Mouse (Mus musculus) heart, embryonic 10.5 days (tissue): ENCODE results near the gene Dgkz. TPM values are rescaled to one million over a fixed set of nuclear protein-coding genes. Genes with fewer than 3 reads are reported as not detected.

ENCODE experiments used
- DNase-seq: peaks from one replicate; pipeline ENCODE4 v3.0.0-alpha.2; 2017; ENCODE audit warnings: low spot score
- H3K27ac ChIP-seq: fragments of 300-500 bp; sonication (generic); 2 replicates; pipeline ENCODE4 v1.5.1; 2016; ENCODE audit warnings: mild to moderate bottlenecking
- H3K27me3 ChIP-seq: fragments of 300-500 bp; sonication (generic); 2 replicates; pipeline ENCODE4 v1.6.1; 2016; ENCODE audit warnings: mild to moderate bottlenecking; ENCODE audit not compliant: poor library complexity, insufficient read depth, severe bottlenecking
- H3K36me3 ChIP-seq: fragments of 300-500 bp; sonication (generic); 2 replicates; pipeline ENCODE4 v1.6.1; 2016; ENCODE audit warnings: mild to moderate bottlenecking, moderate library complexity
- H3K4me1 ChIP-seq: fragments of 300-500 bp; sonication (generic); 2 replicates; pipeline ENCODE4 v1.6.1; 2016; ENCODE audit warnings: mild to moderate bottlenecking
- H3K4me3 ChIP-seq: fragments of 300-500 bp; sonication (generic); 2 replicates; pipeline ENCODE4 v1.5.1; 2016; ENCODE audit warnings: mild to moderate bottlenecking, moderate library complexity
- H3K9me3 ChIP-seq: fragments of 300-500 bp; sonication (generic); 2 replicates; pipeline ENCODE4 v1.6.1; 2016; ENCODE audit warnings: mild to moderate bottlenecking, moderate library complexity
- WGBS: fragments of 180-500 bp; shearing (Covaris S2); methylation state at CpG from one replicate; pipeline ENCODE4 v1.1.7; 2016; 5-methylcytosine and 5-hydroxymethylcytosine counted together
- polyA plus RNA-seq: library from polyadenylated mRNA; unstranded; fragments of >200 nt; fragmentation: Nextera tagmentation; extraction: Ambion mirVana; gene quantifications from 2 replicates; pipeline ENCODE4 v1.2.1, GENCODE M21; 2016

Gene Dgkz
- polyA plus RNA-seq, 1 experiment from 2014 or later = 61.0 TPM

GRCm38 (mm10) chr2:91913328-91914110, 62.1 kb downstream of the Dgkz start:
- Histone ChIP-seq H3K27me3 (no peaks in the 10 kb centered on the region), H3K9me3 (no peaks in the 10 kb centered on the region), H3K36me3 (peaks cover 90% of the 10 kb centered on the region), H3K4me3 (no peak overlapping the region), H3K4me1 (peaks cover 8% of the 10 kb centered on the region; the same call in 1 of the 2 replicates), H3K27ac (no peak overlapping the region)
- WGBS = 78% methylated on average over 7 of the region's 7 CpGs
- no peak for DNase-seq

DNA sequence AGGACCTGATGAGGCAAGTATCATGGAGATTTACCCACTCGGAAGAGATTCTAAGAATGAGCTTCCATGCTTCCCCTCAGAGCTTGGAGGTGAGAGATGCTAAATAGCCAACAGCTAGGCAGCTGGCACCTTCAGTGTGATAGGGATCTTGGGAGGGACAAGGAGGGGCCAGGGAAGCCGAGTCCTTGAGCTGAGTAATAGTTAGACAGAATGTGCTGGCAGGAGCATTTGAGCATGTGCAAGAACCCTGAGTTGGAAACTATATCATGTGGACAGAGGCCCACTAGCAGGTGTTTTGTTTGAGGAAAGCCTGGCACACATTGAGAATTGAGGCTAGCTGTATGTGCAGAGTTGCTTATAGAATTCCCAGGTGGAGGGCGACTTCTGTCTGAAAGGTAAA, 63.0 kb downstream of the Dgkz start:
- Histone ChIP-seq H3K4me1 (peaks cover 8% of the 10 kb centered on the region; the same call in 1 of the 2 replicates), H3K36me3 (peaks cover 86% of the 10 kb centered on the region), H3K9me3 (no peaks in the 10 kb centered on the region), H3K4me3 (no peak overlapping the region), H3K27ac (no peak overlapping the region), H3K27me3 (no peaks in the 10 kb centered on the region)
- no peak for DNase-seq
- WGBS = 60% methylated on average over 3 of the region's 3 CpGs

GRCm38 (mm10) chr2:91906141-91906540, 69.5 kb downstream of the Dgkz start:
- Histone ChIP-seq H3K27ac (no peak overlapping the region), H3K27me3 (no peaks in the 10 kb centered on the region), H3K9me3 (no peaks in the 10 kb centered on the region), H3K4me1 (no peaks in the 10 kb centered on the region), H3K36me3 (peaks cover 38% of the 10 kb centered on the region), H3K4me3 (no peak overlapping the region)
- 94% methylated on average over 2 of the region's 2 CpGs for WGBS
- no peak for DNase-seq

DNA sequence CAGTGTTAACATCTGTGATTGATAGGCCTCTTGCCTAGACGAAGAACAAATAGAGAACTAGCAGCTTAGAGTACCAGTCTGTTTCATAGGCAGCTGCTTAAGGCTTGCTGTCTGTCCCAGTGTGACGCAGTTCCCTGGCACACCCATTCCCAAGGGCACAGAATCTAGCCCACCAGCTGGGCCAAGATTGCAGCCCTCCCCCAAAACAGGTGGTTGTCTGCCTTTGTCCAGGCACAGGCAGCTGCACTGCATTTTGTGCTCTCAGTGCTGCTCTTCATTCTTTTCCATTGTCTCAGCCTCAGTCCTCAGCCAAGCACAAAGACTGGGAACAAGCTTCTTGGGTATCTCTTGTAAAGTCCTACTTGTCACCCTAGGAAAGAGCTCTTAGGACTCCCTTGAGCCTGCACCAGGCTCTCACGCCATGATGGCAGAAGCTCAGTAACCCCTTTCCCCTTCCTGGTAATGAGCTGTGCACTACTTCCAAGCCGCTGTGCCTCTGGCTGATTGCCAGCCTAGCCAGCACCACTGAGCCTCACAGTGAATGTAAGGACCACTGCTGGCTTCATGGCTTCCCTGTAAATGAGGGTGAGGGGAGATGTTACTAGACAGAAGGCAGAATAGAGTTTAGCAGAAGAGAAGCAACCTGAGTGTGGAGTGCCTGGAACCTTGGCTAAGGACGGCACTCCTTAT, 70.9 kb downstream of the Dgkz start:
- H3K9me3 ChIP-seq = no peaks in the 10 kb centered on the region
- H3K27ac ChIP-seq = no peak overlapping the region
- no peak for DNase-seq
- no peak overlapping the region for H3K4me3 ChIP-seq
- WGBS = 78% methylated on average over 5 of the region's 5 CpGs
- H3K36me3 ChIP-seq = peaks cover 32% of the 10 kb centered on the region
- no peaks in the 10 kb centered on the region for H3K4me1 ChIP-seq
- H3K27me3 ChIP-seq = no peaks in the 10 kb centered on the region

DNA sequence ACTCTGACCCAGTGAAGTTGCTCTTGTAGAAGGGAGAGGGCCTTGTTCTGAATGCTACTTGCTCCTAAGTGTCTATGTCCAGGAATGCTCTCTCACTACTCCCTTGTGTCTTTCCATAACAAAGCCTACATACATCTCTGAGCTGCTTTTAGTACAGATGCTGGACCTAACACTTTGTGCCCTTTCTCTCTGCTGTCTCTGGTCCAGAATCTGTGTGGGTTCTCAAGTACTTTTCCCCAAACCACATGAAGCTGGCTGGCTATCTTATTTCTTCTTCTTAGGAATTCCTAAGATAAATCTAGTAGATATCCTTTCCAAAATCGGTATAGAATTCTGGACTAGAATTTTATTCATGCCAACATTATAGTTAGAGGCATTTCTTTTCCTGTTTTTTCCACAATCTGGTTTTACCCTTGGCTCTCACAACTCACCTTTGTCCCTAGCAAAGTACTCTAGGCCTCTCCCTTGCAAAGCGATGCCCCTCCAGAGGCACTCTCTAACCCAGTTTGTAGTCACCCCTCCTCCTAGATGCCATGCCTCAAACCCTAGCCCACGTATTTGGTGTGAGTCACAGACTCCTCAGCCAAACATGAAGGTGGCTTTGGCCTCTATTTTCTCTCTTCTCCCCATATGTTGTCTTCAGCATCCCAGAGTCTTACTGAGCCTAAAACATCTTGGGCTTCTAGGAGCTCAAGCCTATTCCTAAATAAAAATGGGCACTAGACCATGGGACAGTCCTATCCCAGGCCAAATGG, 72.3 kb downstream of the Dgkz start:
- Histone ChIP-seq H3K36me3 (peaks cover 22% of the 10 kb centered on the region), H3K4me3 (no peak overlapping the region), H3K27me3 (no peaks in the 10 kb centered on the region), H3K27ac (no peak overlapping the region), H3K9me3 (no peaks in the 10 kb centered on the region), H3K4me1 (no peaks in the 10 kb centered on the region)
- DNase-seq = no peak
- WGBS = 83% methylated on average over 3 of the region's 3 CpGs

DNA sequence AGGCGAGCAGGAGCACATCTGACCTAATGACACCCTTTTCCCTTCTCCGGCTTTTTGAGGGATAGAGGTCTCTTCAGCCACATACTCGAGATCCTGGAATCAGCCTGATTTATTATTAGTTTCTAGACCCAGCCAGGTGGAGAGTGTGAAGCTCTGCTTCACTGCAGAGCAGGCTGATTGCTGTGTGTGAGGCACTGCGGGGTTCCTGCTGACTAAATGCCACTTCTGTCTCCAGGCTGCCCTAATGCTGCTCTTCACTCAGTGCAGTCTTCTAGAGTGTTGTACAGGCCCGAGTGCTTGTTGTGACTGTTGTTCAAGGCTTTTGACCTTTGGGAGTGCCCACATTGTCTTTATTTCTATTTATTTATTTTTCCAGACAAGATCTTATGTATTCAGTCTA, 73.3 kb downstream of the Dgkz start:
- no peak for DNase-seq
- no peaks in the 10 kb centered on the region for H3K9me3 ChIP-seq
- H3K27ac ChIP-seq = no peak overlapping the region
- H3K4me1 ChIP-seq = no peaks in the 10 kb centered on the region
- peaks cover 18% of the 10 kb centered on the region for H3K36me3 ChIP-seq
- no peak overlapping the region for H3K4me3 ChIP-seq
- WGBS = 77% methylated on average over 5 of the region's 5 CpGs
- no peaks in the 10 kb centered on the region for H3K27me3 ChIP-seq

GRCm38 (mm10) chr2:91900431-91900830, 75.2 kb downstream of the Dgkz start:
- 89% methylated on average over 8 of the region's 8 CpGs for WGBS
- peaks cover 13% of the 10 kb centered on the region for H3K36me3 ChIP-seq
- no peaks in the 10 kb centered on the region for H3K27me3 ChIP-seq
- no peaks in the 10 kb centered on the region for H3K4me1 ChIP-seq
- H3K9me3 ChIP-seq = no peaks in the 10 kb centered on the region
- DNase-seq = no peak
- no peak overlapping the region for H3K4me3 ChIP-seq
- H3K27ac ChIP-seq = no peak overlapping the region

DNA sequence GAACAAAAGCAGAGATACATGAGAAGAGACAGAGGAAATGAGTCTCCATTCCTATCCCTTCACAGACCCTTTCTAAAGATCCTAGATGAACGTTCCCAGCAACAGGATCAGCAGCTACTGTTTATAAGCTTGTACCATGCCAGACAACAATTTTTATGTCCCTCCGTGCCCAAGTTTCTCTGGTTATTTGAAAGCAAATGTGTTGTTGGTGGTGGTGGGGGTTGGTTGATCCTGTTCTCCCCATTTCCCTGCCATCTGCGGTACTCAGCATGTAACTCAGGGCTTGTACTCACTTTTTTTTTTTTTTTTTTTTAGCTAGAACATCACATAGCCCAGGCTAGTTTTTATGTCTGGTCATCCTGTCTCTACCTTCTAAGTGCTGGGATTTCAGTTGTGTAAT, 76.5 kb downstream of the Dgkz start:
- no peaks in the 10 kb centered on the region for H3K9me3 ChIP-seq

DNA sequence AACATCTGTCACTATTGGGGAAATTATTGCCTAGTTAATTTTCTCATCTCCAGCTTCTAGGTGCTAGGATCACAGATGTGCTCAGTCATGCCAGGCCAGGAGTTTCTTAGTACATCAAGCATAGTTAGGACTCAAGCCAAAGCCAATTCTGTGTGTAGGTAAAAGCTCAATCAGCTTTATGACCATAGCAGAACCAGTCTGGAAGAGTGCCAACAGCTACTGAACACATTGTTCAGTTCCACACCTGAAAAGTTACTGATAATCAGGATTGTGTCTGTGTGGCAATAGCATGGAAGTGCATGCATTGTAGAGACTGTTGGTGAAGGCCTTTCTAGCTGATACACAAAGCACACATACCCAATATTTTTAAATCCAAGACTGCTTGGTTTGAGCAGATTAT, 77.7 kb downstream of the Dgkz start:
- H3K9me3 ChIP-seq = no peaks in the 10 kb centered on the region
- H3K27me3 ChIP-seq = no peaks in the 10 kb centered on the region
- no peak overlapping the region for H3K4me3 ChIP-seq
- H3K27ac ChIP-seq = no peak overlapping the region
- H3K36me3 ChIP-seq = peaks cover 12% of the 10 kb centered on the region
- DNase-seq = no peak
- H3K4me1 ChIP-seq = no peaks in the 10 kb centered on the region

More for the DNA sequence above, 76.5 kb downstream of the Dgkz start:
- no peak for DNase-seq
- H3K27me3 ChIP-seq = no peaks in the 10 kb centered on the region
- H3K4me1 ChIP-seq = no peaks in the 10 kb centered on the region
- H3K27ac ChIP-seq = no peak overlapping the region
- WGBS = 88% methylated on average over 3 of the region's 3 CpGs
- H3K36me3 ChIP-seq = peaks cover 12% of the 10 kb centered on the region
- no peak overlapping the region for H3K4me3 ChIP-seq

DNA sequence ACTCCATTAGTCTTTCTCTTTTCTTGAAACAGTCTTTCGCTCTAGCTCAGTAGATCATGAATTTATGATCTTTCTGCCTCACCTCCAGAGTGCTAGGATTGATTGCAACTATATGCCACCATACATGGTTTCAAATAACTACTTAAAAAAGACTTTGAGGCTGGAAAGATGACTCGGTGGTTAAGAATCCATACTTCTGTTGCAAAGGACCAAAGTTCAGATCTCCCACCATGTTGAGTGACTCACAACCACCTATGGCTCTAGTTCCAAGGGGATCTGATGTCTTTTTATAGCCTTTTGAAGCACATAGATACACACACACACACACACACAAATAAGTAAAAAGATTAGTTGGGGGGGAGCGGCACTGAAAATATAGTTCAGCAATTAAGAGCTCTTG, 80.3 kb downstream of the Dgkz start:
- H3K4me3 ChIP-seq = no peak overlapping the region
- WGBS = 93% methylated on average over 3 of the region's 3 CpGs
- no peaks in the 10 kb centered on the region for H3K4me1 ChIP-seq
- no peaks in the 10 kb centered on the region for H3K27me3 ChIP-seq
- no peak overlapping the region for H3K27ac ChIP-seq
- DNase-seq = no peak
- H3K9me3 ChIP-seq = no peaks in the 10 kb centered on the region
- H3K36me3 ChIP-seq = peaks cover 7% of the 10 kb centered on the region

DNA sequence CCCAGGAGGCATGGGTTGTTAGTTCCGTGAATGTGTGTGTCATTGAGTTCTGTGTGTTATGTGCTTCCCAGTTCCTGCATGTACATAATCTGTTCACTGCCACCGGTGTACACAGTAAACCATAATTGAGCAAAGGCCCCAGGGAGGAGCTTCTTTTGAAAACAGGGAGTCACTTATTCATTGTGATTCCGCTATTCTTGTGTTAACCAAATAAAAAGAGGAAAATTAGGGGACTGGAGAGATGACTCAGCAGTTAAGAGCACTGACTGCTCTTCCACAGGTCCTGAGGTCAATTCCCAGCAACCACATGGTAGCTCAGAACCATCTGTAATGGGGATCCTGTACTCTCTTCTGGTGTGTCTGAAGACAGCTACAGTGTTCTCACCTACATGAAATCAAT, 80.9 kb downstream of the Dgkz start:
- no peak overlapping the region for H3K4me3 ChIP-seq
- H3K27me3 ChIP-seq = no peaks in the 10 kb centered on the region
- no peaks in the 10 kb centered on the region for H3K9me3 ChIP-seq
- H3K36me3 ChIP-seq = 0 out of 2 replicates have a peak, but pooled peaks cover 3% of the 10 kb centered on the region
- DNase-seq = no peak
- H3K4me1 ChIP-seq = no peaks in the 10 kb centered on the region
- no peak overlapping the region for H3K27ac ChIP-seq
- WGBS = 89% methylated on average over 3 of the region's 3 CpGs

GRCm38 (mm10) chr2:91884616-91885015, 91.0 kb downstream of the Dgkz start:
- H3K27ac ChIP-seq = no peak overlapping the region
- WGBS = 68% methylated on average over 4 of the region's 4 CpGs

DNA sequence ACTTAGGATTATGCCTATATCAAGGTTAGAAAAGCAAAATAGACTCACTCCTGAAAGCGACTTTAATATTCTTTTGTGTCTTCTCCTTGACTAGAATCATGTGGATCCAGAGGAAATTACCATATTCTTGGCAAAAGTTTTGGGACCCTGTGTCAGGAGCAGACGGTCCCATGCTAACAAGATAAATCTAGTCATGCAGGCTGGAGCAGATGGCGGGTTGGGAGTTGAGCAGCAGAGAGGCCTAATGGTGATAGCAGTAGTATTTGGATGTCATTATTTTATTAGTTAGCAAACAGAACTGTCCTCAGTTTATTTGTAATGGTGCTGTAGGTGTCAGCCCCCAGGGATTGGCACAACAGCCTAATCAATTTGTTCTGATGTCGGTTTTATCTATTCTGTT, 91.7 kb downstream of the Dgkz start:
- WGBS = 76% methylated on average over 4 of the region's 4 CpGs
- Histone ChIP-seq H3K27me3 (no peaks in the 10 kb centered on the region), H3K4me3 (no peak overlapping the region), H3K27ac (no peak overlapping the region), H3K9me3 (no peaks in the 10 kb centered on the region), H3K36me3 (peaks cover 12% of the 10 kb centered on the region), H3K4me1 (no peaks in the 10 kb centered on the region)
- no peak for DNase-seq

More at GRCm38 (mm10) chr2:91884616-91885015, 91.0 kb downstream of the Dgkz start:
- H3K36me3 ChIP-seq = peaks cover 12% of the 10 kb centered on the region
- DNase-seq = no peak
- no peaks in the 10 kb centered on the region for H3K9me3 ChIP-seq
- no peak overlapping the region for H3K4me3 ChIP-seq
- H3K4me1 ChIP-seq = no peaks in the 10 kb centered on the region
- no peaks in the 10 kb centered on the region for H3K27me3 ChIP-seq
